Mouse (Mus musculus) B cell, adult 2 months (primary cell): ENCODE measurements around the gene Krt4.

Experiments used
- DNase-seq, 2 experiments: peaks; one replicate each; pipeline ENCODE4 v3.0.0; 2022

The Krt4 gene

GRCm38 (mm10) chr15:101924635-101925034 is at the start of gene Krt4:
Gene Krt4, minus strand, starts transcription at chr15:101924735.
- DNase-seq: no peak

GRCm38 (mm10) chr15:101973414-101974077 is 49.0 kb upstream of the Krt4 start:
- DNase-seq: peak; percentile 84 to 87

DNA sequence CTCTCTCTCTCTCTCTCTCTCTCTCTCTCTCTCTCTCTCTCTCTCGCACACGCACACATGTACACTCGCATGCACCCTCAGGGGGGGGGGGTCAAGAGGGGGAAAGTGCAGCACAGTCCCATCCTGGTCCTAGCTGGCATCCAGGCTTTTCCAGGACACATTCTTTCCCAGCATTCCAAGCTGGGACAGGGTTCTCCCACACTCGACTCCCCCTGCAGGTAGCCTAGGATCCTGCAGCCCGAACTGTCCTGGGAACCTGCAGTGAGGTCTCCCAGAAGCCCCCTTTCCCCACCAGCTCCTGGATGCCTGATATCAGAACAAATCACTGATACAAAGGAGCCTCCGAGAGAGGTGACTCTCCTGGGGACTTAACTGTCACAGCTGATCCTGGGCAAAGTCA is 46.0 kb upstream of the Krt4 start:
- DNase-seq: no peak

GRCm38 (mm10) chr15:101966808-101967207 is 42.3 kb upstream of the Krt4 start:
- no peak for DNase-seq

DNA sequence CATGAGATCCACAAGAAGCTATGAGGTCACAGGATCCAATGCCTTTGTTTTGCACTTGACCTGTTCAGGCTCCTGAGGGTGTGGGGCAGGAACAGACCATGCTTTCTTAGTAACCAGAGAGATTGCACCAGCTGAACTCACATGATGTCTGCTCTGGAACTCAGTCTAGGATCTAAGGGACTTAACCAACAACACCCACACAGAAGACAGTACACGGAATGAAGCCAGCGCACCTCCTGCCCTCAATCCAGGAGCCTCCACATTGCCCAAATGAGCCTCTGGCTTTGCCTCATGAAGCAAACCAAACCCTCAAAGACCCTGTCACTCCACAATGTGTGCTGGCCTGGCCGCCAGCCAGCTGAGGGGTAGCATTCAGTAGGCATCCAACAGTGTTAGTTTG is 34.4 kb upstream of the Krt4 start:
- DNase-seq: no peak

- DNase-seq: no peak
Measured at GRCm38 (mm10) chr15:101954187-101954586, 29.7 kb upstream of the Krt4 start, which contains the start of gene Krt78. Gene Krt78, minus strand, starts transcription at chr15:101954287.

- DNase-seq: no peak
Measured at GRCm38 (mm10) chr15:101952733-101953474, 28.4 kb upstream of the Krt4 start.

- no peak for DNase-seq
Measured at GRCm38 (mm10) chr15:101945430-101945829, 20.9 kb upstream of the Krt4 start.

GRCm38 (mm10) chr15:101941948-101942347 is 17.4 kb upstream of the Krt4 start:
- DNase-seq: no peak

- no peak for DNase-seq
Measured at GRCm38 (mm10) chr15:101940274-101940829, 15.8 kb upstream of the Krt4 start, which contains the start of gene Krt79. Gene Krt79, minus strand, starts transcription at chr15:101940324.

- DNase-seq: no peak
Measured at GRCm38 (mm10) chr15:101938600-101939308, 14.2 kb upstream of the Krt4 start.

- no peak for DNase-seq
Measured at GRCm38 (mm10) chr15:101933024-101933423, 8.5 kb upstream of the Krt4 start.

DNA sequence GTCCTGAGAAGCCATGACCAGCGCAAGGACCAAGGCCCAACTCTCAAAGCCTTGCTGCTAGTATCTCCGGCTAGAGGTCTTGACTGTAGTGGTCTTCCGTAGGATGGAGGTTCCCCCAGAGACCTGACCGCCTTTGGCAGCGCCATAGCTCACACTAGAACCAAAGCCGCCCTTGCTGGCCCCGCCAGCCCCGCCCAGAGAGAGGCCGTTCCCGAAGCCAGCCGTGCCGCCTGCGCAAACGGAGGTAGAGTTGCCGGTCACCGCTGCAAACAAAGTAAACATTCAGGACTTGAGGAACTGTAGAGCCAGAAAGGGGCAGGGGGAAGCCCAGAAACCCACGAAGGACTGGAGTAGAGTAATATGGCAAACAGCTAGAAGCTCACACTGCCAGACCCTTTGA is 5.1 kb upstream of the Krt4 start:
- DNase-seq: no peak

- no peak for DNase-seq
Measured at GRCm38 (mm10) chr15:101929087-101929486, 4.6 kb upstream of the Krt4 start.

DNA sequence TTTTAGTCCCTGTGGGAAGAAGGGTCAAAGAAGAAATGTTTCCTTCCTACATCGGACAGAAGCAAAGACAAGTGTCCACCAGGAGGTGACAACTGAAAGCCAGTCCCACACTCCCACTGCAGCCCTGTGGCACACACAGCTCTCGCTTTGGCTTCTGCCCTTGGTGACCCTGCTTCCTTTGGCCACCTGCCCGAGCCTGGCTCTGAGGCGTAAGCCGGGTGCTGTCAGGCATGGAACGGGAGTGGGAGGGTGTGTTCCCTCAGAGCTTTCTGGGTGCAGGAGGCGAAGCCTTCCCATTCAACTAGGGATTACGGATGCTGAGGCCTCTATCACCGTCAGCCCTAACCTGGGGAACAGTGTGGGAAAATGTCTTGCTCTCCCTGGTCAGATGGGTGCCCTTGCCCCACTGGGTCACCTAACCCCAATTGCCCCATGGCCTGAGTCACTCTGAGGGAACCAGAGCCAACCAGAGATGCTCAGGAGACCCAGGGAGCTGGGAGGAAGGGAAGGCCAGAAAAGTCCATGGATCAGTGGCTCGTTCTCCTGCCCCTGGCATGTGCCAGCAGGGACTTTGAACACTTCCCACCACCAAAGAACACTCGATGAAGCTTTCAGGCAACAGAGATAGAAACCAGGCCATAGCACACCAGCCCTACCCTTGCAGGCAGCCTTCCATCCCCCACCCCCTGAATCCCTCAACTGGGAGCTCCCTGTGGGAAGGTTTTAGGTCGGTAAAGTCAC is 3.0 kb upstream of the Krt4 start:
- DNase-seq: no peak

DNA sequence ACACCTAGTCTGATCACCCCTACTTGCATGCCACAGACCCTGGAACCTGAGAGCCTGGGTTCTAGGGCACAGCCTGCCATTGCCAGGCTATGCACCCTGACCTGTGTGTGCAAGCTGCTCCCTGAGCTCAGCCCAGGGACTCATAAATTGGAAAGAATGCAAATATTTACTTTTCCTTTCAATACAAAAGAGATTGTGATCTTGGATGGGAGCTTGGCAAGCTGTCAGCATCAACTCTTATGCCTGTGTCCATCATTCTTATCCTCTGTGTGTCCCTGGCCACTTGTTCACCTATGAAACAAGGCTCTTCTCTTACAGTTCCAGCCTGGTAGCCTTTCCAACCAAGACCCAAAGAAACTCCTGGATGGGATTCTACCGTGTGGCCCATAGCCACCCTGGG is 506 bp upstream of the Krt4 start:
- DNase-seq: no peak

DNA sequence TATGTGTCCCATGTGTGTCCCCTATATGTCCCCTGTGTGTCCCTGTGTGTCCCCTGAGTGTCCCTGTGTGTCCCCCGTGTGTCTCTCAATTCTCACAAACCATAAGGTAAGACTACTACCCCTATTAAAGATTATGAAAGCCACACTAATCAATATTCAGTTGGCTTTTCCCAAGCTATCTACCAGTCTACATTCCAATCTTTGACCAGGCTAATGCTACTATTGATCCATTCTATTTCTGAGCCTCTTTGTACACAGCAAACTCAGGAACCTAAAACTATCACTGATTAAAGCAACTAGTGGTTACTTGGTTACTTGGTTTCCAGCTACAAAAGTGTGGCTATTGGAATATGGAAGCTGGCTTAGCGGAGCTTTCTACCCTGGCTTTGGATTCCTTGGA is 2.2 kb downstream of the Krt4 start:
- no peak for DNase-seq

DNA sequence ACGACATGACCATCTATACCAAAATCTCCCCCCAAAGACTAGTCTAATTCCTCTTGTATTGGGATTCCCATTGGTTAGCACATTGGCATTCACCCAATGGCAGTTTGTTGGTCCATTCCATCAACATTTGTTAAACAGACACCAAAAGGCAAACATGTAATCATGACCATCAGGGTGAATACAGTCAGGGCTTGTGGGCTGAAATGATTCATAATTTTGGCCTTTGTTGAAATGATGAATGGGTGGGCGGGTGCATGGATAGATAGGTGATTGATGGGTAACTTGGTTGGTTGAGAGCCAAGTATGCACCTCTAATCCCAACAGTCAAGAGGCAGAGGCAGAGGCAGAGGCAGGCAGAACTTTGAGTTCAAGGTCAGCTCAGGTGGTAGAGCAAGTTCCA is 8.5 kb downstream of the Krt4 start:
- DNase-seq: no peak

- no peak for DNase-seq
Measured at GRCm38 (mm10) chr15:101904849-101905248, 19.7 kb downstream of the Krt4 start.

GRCm38 (mm10) chr15:101902171-101903149 is 22.1 kb downstream of the Krt4 start:
- no peak for DNase-seq

GRCm38 (mm10) chr15:101895216-101895615 is 29.3 kb downstream of the Krt4 start:
- DNase-seq: no peak
